Mouse (Mus musculus): ENCODE data around the gene Allc.

Gene Allc

DNA sequence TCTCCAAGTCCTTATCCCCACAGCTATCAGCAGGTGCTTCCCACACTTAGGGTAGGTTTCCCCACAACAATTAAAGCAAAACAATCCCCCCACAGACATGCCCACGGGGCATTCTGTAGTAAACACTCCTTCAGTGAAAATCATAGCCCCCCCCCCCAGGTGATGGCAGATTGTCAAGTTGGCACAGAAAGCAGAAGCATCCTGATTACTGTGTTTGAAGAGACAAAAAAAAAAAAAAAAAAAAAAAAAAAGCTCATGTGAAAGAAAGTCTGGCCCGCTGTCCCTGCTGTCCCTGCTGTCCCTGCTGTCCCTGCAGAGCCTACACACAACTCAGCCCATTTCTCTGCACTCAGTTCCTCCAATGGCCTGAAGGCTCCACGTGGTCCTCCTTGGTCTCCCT, 1.7 kb upstream of the Allc start:
- peak; percentile 54 for DNase-seq (ENCODE audit: low read depth, low spot score)

DNA sequence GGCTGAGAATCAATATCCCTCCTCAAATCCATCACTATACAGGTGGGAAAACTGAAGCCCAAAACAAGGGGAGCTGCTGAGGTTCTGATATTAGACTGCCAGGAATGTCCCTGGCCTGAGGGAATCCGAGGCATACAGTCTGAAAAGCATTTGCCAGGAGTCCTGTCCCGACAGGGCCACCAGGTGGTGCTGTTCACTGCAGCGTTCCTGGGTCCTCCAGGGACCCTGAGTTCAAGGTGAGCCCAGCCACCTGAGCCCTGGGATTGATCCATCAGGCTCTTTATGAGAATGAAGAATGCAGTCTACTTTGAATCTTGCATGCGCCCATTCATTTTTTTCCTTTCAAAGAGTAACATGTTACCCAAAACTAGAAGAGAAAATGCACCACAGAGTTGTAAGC, 3.2 kb downstream of the Allc start:
- peak; percentile 18 for DNase-seq (ENCODE audit: low read depth, low spot score)

- DNase-seq (ENCODE audit: low read depth, low spot score) = no peak
These were observed 4.2 kb downstream of the Allc start for GRCm38 (mm10) chr12:28578147-28578546.

- no peak for DNase-seq (ENCODE audit: low read depth, low spot score)
These were observed 6.8 kb downstream of the Allc start for GRCm38 (mm10) chr12:28575366-28576070.

DNA sequence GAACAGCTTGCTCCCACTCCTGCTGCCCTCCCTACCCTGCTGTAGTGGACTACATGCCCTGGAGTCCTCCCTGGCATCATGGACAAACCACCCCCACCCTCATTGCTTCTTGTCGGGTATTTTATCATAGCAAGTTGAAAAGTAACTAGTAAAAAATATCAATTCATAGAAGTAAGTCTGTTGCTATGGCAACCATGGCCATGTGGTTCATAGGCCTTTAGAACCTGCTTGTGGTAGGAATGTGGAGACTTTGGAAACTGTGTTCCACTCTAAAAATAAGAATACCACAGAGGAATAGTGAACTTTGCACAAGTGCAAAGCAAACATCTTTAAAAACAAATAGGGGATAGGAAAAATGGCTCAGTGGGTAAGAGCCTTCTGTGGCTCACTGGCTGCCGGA, 10.1 kb downstream of the Allc start:
- DNase-seq (ENCODE audit: low read depth, low spot score) = no peak

GRCm38 (mm10) chr12:28552299-28552698, 30.0 kb downstream of the Allc start, which contains the start of gene Dcdc2c:
TSS of gene Dcdc2c (minus strand) at chr12:28552399.
- DNase-seq (ENCODE audit: low read depth, low spot score) = no peak

DNA sequence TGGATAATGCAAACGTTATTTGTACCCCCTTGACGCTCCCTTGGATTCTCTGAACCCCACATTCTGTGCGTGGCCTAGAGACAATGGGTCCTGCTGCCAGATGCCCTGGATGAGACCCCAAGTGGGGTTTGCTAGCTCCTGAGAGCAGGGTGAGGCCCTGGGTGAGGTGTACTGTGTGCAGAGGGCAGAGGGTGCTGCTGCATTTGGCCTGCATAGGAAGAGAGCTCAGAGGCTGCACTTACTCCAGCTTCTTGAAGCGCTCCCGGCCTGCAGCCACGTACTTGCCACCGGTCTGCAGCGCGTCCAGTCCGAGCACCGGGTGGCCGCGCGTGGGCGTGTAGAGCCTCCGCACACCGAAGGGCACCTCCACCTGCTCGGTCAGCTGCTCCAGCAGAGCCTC, 30.5 kb downstream of the Allc start:
- DNase-seq (ENCODE audit: low read depth, low spot score) = no peak

DNA sequence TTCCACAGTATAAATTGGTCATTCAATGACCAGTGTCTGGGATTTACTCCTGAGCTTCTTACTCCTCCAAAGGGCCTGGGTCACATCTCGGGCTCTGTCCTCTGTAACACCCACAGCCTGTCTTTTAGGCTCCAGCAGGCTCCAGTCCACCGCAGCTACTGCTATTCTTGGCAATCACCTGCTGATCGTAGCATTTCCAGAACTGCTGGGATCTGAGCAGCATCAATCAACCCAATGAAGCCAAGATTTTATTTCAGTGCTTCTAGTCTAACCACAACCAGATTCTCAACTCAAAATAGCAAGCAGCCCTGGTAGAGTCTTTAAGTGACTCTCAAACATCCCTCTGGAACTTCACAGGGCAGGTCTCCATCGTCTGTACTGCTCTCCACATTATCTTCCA, 33.4 kb downstream of the Allc start:
- DNase-seq (ENCODE audit: low read depth, low spot score) = no peak

DNA sequence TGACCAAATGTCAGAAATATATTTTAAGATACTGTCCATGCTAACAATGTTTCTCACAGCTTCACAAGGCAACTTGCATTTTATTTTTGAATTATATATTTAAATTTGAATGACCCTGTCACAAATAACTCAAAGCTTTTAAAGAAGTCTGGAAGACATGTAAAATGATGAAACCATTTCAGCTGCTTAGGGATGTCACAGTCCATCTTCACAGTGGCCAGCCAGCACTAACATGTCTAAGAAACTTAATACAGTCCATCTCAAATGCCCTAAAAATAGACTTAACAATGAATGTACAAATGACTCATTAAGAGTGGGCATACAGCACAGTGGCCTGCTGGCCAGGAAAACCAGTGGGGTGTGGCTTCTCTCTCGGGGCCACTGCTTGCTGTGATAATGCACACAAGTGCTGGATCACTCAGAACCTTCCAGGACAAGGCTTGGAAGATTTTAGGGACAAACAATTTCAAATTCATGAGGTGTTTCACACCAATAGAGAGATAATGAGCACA, 68.0 kb downstream of the Allc start:
- no peak for DNase-seq (ENCODE audit: low read depth, low spot score)

GRCm38 (mm10) chr12:28509699-28510280, 72.5 kb downstream of the Allc start:
- DNase-seq (ENCODE audit: low read depth, low spot score) = no peak

Measured in forelimb bud, embryonic 11.5 days (tissue).